Mouse (Mus musculus) heart, postnatal 4 days (tissue): ENCODE measurements around the gene Olfr945. TPM values are rescaled to one million over a fixed set of nuclear protein-coding genes. Genes with fewer than 3 reads are reported as not detected.

Source experiments
- DNase-seq: peaks from one replicate; pipeline ENCODE4 v3.0.0; 2021
- total RNA-seq, 2 experiments: library from RNA; stranded (reverse); gene quantifications; 2 replicates each; pipeline ENCODE4 v1.2.3; 2021

Olfr945 gene
- total RNA-seq: not detected

DNA sequence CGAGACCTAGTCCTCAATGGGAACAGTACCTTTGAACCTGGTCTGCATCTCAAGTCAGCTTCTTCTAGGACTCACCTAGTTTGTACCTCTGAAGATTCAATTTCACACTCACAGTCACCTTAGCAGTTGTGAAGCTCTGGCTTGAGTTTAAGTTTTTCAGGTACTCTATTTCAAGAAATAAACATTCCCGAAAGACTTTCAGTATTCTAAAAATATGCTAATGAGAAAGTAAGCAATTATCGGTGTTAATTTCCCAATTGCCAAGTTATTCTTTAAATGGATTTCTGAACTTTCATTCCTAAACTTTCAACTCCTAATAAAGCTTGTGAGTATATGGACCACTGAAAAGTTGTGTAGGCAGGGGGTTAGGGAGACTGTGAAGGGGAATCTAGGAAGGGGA lies at the start of gene Olfr945:
TSS of gene Olfr945 (minus strand) at position 101 of the 400 bp plus-strand sequence.
- DNase-seq: no peak

DNA sequence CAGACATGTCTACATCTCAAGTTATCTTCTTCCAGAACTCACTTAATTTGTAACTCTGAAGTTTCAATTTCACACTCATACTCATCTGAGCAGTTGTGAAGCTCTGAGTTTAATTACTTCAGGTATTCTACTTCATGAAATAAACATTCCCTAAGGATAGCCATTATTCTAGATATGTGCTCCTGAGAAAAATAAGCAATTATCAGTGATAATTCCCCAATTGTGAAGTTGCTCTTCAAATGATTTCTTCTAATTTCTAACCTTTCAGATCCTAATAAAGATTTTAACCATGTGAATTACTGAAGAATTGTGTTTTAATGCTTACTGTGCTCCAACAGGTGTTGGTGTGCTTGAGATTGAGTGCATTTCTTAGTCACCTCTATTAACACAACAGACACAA lies 49.3 kb upstream of the Olfr945 start, which contains the start of gene Olfr948:
TSS of gene Olfr948 (minus strand) at position 101 of the 400 bp plus-strand sequence.
- DNase-seq: no peak

GRCm38 (mm10) chr9:39287136-39287535 lies 10.5 kb upstream of the Olfr945 start:
- DNase-seq: no peak

GRCm38 (mm10) chr9:39249894-39250293 lies 26.7 kb downstream of the Olfr945 start, which contains the start of gene Olfr1537:
Olfr1537 (minus strand) TSS chr9:39249994.
- DNase-seq: no peak

Other genes starting within 250 kb of the Olfr945 start
- gene Olfr937, start 211.9 kb downstream of the Olfr945 start, total RNA-seq: not detected
- gene Olfr938, start 197.9 kb downstream of the Olfr945 start, total RNA-seq: not detected
- gene Olfr27, start 148.7 kb downstream of the Olfr945 start, total RNA-seq: not detected
- gene Olfr943, start 110.5 kb downstream of the Olfr945 start, total RNA-seq: not detected
- gene Olfr944, start 74.9 kb downstream of the Olfr945 start, total RNA-seq: not detected
- gene Olfr1537, start 26.8 kb downstream of the Olfr945 start, total RNA-seq: not detected
- not detected for gene Olfr948, start 49.2 kb upstream of the Olfr945 start, total RNA-seq
- gene Olfr951, start 110.6 kb upstream of the Olfr945 start, total RNA-seq: not detected
- gene Olfr952, start 150.3 kb upstream of the Olfr945 start, total RNA-seq: not detected
- gene Olfr954, start 179.9 kb upstream of the Olfr945 start, total RNA-seq: not detected
- not detected for gene Olfr955, start 195.1 kb upstream of the Olfr945 start, total RNA-seq
- not detected for gene Olfr44, start 217.2 kb upstream of the Olfr945 start, total RNA-seq
- not detected for gene Olfr957, start 239.0 kb upstream of the Olfr945 start, total RNA-seq